Mouse (Mus musculus): Measurements from ENCODE around the gene Faap20. TPM values are rescaled to one million over a fixed set of nuclear protein-coding genes. Genes with fewer than 3 reads are reported as not detected.

Faap20 gene
- total RNA-seq, 1 experiment from 2014 or later, result 19.2 TPM

DNA sequence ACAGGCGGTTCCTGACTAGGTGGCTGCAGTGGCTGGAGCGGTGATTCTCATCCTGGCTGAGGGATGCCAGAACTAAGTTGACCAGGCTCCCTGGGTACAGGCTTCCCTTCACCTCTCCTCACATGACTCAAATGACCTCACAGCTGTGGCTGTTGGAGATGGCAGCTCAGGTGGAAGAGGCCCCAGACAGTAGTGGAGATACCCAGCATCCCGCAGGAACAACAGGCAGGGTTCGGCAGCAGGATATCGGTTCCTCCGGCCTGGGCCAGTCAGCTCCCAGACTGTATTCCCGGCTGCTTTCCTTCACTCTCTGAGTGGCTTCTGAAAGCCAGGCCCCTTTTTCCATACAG, 51.5 kb downstream of the Faap20 start:
- no peak for ATAC-seq (ENCODE audit: extremely low read depth, insufficient number of reproducible peaks, low FRiP score, poor library complexity, severe bottlenecking)

DNA sequence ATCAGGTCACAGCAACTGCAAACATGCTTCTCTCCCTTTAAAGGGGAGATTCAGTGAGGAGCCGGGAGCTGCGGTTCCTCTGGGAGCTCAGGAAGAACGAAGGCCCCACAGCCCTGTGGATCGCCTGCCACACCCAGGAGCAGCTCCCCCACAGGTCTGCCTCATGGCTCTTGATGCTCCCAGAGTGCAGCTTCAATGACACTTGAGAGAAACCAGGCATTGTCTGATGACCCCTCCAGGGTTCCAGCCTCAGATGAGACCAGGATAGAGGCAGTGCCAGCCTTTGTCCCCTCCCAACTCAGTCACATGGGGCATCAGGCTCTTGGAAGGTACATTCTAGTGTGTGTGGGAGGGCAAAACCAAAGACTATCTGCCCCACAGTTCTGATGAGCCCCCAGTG, 52.4 kb downstream of the Faap20 start:
- ATAC-seq (ENCODE audit: extremely low read depth, insufficient number of reproducible peaks, low FRiP score, poor library complexity, severe bottlenecking), result no peak

DNA sequence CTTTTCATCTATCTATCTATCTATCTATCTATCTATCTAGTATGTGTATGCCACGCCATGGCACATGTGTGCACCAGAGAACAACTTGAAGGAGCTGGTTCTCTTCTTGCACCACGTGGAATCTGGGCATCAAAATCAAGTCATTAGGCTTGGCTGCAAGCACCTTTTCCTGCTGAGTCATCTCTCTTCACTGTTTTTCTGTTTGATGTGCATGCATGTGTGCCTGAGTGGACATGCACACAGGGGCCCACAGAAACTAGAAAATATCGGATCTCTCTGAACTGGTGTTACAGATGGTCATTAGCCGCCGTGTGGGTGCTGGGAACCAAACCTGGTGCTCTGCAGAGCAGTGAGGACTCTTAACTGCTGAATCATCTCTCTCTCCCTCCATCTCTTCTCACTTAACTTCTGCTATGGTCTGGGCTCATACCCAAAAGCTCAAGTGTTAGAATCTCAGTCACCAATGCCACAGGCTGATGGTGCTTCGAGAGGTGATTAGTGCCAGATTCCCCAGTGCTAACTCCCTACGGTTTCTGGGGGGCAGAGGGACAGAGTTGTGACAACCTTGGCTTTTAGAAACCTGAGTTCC, 55.0 kb downstream of the Faap20 start:
- no peak for ATAC-seq (ENCODE audit: extremely low read depth, insufficient number of reproducible peaks, low FRiP score, poor library complexity, severe bottlenecking)

DNA sequence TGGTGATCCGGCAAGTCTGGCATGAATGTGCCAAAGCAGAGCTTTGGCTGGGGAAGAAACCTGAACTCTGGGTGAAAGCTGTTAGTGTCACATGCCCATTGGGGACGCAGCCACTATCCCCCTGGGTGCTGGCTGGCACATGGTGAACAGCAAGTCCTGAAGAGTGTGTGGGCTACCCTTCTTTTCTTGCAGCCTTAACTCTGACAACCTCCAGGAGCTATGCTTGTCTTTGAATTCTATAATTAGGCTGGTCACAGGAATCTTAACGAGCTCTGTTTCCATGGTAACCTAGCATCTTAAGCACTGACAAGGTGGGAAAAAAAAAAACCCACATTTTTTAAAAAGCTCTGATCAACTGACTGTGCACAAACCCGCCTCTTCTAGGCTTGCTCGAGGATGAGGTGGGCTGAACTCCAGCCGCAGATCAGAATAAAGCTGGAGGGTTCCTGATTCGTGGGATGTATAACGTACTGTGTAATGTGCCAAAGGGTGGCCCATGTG, 56.0 kb downstream of the Faap20 start:
- ATAC-seq (ENCODE audit: extremely low read depth, insufficient number of reproducible peaks, low FRiP score, poor library complexity, severe bottlenecking), result no peak

Other genes starting within 250 kb of the Faap20 start
- 0.12 TPM in 1 of 2 replicates, not detected in the other for gene Plch2, start 193.0 kb upstream of the Faap20 start, total RNA-seq (2017)
- gene Pex10, start 182.8 kb upstream of the Faap20 start, total RNA-seq (2017), result 14.3 and 17.1 TPM in 2 replicates
- 82.5 and 91.0 TPM in 2 replicates for gene Rer1, start 163.4 kb upstream of the Faap20 start, total RNA-seq (2017)
- gene Morn1, start 163.2 kb upstream of the Faap20 start, total RNA-seq (2017), result 0.74 and 3.4 TPM in 2 replicates
- 25.9 and 27.7 TPM in 2 replicates for gene Ski, start 27.2 kb upstream of the Faap20 start, total RNA-seq (2017)
- 0.58 and 4.3 TPM in 2 replicates for gene Prkcz, start 111.6 kb downstream of the Faap20 start, total RNA-seq (2017)
- not detected in 2 replicates for gene Gabrd, start 148.3 kb downstream of the Faap20 start, total RNA-seq (2017)
- 1.5 and 3.8 TPM in 2 replicates for gene Cfap74, start 159.4 kb downstream of the Faap20 start, total RNA-seq (2017)
- gene Tmem52, start 219.3 kb downstream of the Faap20 start, total RNA-seq (2017), result not detected in 2 replicates
- gene Gnb1, start 241.6 kb downstream of the Faap20 start, total RNA-seq (2017), result 120 and 143 TPM in 2 replicates